Mouse (Mus musculus): ENCODE measurements at regions not wholly inside any gene's neighbourhood (a gene's known extent, or its start where the extent isn't known, plus 50 kb on each side); places are given as distances from the start of the nearest gene placed in this dataset.

GRCm38 (mm10) chr10:98793926-98794536 lies 120.2 kb upstream of the Atp2b1 start:
- no peak for TF ChIP-seq GATA1 (IDR thresholded peaks at IDR 0.05; ENCODE audit: low read length)

- TF ChIP-seq GATA1 (IDR thresholded peaks at IDR 0.05; ENCODE audit: low read length), result no peak
Measured at GRCm38 (mm10) chr10:98796016-98796415, 118.2 kb upstream of the Atp2b1 start.

GRCm38 (mm10) chr10:98798634-98799415 lies 115.4 kb upstream of the Atp2b1 start:
- no peak for TF ChIP-seq GATA1 (IDR thresholded peaks at IDR 0.05; ENCODE audit: low read length)

DNA sequence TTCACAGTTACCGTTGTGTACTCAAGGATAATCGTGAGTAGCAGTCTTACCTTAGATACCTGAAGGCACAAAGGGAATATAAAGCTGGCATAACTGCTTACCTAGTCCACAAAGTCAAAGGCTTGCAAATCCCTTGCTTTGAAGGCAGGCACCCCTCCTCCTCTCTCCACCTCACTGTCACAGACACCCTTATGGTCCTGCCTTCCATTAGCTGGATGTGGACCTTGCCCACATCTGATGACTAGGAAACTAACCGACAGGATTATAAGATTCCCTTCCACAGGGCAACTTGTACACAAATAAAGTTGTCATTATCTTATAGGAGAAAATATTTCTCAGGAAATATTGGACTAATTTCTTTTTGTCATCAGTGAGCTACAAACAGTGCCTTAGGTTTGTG lies 114.4 kb upstream of the Atp2b1 start:
- TF ChIP-seq GATA1 (IDR thresholded peaks at IDR 0.05; ENCODE audit: low read length), result no peak

DNA sequence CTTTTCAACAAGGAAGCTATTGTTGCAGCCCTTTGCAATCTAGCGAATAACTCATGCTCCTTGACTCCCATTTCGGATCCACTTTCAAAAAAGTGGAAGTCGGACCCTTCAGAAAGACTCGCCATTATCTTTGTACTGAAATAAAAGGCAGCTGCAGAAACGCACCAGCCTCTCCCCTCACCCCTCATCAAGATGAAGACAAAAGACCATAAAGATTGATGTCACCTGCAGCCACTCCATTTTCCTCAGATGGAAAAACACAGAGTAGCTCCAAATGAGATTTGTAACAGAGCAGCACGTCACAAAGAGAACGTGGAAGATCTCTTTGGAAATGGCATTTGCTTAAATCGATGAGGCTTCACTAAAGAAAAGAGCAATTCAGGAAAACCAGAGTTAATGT lies 113.3 kb upstream of the Atp2b1 start:
- TF ChIP-seq GATA1 (IDR thresholded peaks at IDR 0.05; ENCODE audit: low read length), result no peak

DNA sequence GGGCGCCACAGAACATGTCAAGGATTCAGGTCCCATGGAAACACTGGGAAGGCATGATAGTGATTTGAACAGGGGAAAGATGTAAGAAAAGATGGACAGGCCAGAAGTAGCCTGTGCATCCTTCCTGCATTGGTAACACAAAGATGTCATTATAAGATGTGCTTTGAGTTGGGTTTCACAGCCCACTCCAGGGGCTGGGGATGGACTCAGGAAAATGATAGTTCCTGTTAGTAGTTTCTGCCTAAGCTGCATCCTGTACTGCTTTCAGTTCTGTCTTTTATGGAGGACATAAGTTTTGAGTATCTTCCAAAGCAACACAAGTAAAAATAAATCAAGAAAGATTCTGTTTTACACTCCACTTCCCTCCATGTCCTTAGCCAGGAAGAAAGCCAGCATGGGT lies 109.2 kb upstream of the Atp2b1 start:
- TF ChIP-seq GATA1 (IDR thresholded peaks at IDR 0.05; ENCODE audit: low read length), result no peak

DNA sequence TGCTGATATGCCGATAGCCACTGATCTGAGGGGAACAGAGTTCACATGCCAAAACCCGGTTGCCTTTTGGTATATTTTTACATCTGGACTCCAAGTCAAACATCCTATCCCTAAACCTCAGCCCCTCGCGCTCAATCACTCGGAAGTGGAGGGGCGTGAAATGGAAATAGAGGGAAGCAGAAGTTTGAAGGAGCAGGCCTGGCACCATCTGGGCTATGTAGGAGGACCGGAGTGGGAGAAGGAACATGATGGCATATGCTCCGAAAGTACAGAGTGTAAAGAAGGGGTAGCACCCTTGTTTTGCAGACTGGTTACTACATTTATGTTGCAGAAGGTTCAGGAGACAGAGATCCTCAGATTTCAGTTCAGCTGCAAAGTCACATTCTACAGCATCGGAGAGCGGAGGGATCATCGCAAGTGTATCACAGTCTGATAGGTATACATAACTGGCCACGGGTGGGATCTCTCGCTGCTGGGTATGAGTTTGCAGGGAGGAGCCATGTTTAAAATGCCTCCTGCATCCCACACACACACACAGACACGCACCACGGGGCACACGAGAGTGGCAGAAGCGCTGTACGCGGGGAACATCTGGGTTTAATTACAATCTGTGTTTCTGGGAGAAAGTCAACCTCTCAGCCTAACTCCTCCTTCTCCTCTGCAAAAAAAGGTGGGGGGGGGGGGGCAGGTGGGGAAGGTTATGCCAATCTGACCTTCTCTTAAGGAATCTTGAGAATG lies 107.2 kb upstream of the Atp2b1 start:
- TF ChIP-seq GATA1 (IDR thresholded peaks at IDR 0.05; ENCODE audit: low read length), result no peak

DNA sequence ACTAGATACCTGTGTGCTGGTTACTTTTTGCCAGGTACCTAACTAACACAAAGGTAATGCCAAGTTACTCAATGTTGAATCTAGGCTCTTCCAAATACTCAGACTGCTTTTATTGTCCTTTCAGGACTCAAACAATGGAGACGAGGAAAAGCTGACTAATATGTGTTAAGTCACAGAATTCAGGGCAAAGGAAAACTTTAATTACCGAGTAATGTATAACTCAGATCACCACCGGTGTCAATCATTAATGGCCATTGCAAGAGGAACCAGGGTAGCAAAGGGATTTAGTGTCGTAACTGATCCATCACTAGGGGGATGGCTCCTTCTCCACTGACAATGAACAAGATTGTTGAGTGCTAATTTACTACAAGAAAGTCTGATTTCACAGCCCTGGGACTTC lies 105.6 kb upstream of the Atp2b1 start:
- no peak for TF ChIP-seq GATA1 (IDR thresholded peaks at IDR 0.05; ENCODE audit: low read length)

GRCm38 (mm10) chr10:98829051-98829450 lies 85.2 kb upstream of the Atp2b1 start:
- TF ChIP-seq GATA1 (IDR thresholded peaks at IDR 0.05; ENCODE audit: low read length), result no peak

GRCm38 (mm10) chr10:98831488-98831887 lies 82.7 kb upstream of the Atp2b1 start:
- TF ChIP-seq GATA1 (IDR thresholded peaks at IDR 0.05; ENCODE audit: low read length), result no peak

DNA sequence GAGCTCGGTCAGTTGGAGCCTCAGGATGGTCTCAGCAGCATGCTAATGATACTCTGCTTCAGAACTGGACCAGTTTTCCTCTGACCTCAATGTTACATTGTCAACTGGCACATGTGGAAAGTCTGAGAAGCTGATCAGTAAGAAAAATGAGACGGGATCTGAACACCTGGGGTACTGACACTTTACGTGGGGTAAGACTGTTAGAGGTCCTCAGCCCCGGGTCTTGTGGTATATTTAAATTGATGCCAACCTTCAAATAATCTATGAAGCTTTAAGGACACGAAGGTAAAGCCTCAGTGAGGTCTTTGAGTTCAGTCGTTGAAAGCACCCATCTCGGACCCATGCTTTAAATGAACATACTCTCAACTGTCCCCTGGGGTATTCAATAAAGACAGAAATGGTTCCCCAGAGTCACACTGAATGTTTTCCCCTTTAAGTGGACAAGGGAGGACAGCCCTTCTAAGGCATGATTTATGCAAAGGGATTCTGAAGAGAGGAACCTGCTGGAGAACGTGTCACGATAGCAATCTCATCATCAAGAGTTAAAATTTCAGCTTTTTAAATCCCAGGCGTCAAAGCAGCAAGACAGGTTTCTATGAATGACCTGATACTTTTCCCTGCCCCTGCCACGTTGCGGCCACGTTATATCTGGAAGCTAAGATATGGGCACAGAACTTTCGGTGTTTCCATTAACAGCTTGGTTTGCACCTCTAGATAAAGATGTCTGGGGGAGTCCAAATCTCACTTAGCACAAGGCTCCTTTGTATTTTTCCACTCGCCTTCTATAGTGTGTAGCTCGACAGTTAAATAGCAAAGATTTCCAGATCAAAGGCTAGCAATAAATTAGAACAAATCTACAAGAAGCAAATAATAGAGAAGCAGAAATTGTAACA lies 76.7 kb upstream of the Atp2b1 start:
- peak; percentile 45 for TF ChIP-seq GATA1 (IDR thresholded peaks at IDR 0.05; ENCODE audit: low read length)

DNA sequence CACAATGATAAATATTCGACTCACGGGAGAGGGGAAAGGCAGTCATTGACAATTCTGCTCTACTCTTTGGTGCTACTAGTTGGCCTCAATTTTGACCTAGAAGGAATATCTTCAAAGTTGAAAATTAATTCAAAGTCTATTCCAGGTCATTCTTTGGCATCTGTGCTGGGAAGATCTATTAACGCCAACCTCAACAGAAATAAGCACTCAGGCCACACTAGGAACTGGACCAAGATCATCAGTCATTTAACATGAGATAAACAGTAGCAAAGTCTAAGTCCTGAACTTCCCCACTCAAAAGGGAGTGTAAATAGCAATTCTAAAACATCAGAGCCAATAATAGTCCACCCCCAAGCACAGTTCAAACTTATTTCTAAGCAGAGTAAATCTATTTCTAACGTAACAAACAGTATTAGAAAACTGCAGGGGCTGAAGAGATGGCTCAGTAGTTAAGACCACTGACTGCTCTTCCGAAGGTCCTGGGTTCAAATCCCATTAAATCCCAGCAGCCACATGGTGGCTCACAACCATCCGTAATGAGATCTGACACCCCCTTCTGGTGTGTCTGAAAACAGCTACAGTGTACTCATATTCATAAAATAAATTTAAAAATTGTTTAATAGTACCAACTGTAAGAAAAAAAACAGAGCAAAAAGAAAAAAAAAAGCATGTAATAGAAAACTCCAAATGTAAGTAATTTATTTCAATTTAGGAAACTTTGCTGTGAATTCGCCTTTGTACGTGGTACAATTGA lies 75.1 kb upstream of the Atp2b1 start:
- no peak for TF ChIP-seq GATA1 (IDR thresholded peaks at IDR 0.05; ENCODE audit: low read length)

GRCm38 (mm10) chr10:98839963-98840362 lies 74.2 kb upstream of the Atp2b1 start:
- no peak for TF ChIP-seq GATA1 (IDR thresholded peaks at IDR 0.05; ENCODE audit: low read length)

DNA sequence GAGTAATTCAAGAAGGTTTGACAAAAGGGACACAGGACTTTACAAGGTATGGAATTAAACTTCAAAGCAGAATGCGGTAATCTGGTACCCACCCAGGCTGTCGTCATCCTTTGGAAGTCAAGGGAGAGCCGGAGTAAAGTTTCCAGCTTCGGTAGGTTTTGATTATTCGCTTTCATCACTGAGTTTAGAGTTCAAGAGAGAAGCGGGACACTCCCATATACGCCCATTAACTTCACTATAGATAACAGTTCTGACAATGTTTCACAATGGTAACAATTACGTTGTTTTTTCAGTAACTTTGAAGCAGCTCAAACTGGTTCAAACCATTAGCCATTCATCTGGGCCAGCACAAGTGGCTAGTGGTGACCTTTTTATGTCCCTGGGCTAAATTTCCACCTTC lies 73.8 kb upstream of the Atp2b1 start:
- TF ChIP-seq GATA1 (IDR thresholded peaks at IDR 0.05; ENCODE audit: low read length), result no peak
